Mouse (Mus musculus) cerebellum, adult 2 months (tissue): Measurements from ENCODE around the gene Stim2. TPM values are rescaled to one million over a fixed set of nuclear protein-coding genes. Genes with fewer than 3 reads are reported as not detected.

Experiments
- DNase-seq, 2 experiments: peaks; one replicate each; pipeline ENCODE4 v3.0.0; 2021
- H3K27ac ChIP-seq: fragments of 200-500 bp; 2 replicates; pipeline ENCODE4 v1.5.1; 2012; ENCODE audit warnings: low read length, control low read depth, inconsistent platforms; ENCODE audit not compliant: insufficient read depth
- H3K27me3 ChIP-seq: fragments of 200-500 bp; 2 replicates; pipeline ENCODE4 v1.6.1; 2012; ENCODE audit warnings: inconsistent platforms, mild to moderate bottlenecking, low read length, moderate library complexity; ENCODE audit not compliant: control insufficient read depth, insufficient read depth
- H3K4me1 ChIP-seq: fragments of 200-500 bp; 2 replicates; pipeline ENCODE4 v1.6.1; 2011; ENCODE audit warnings: low read length; ENCODE audit not compliant: control insufficient read depth, insufficient read depth
- H3K4me3 ChIP-seq: fragments of 200-500 bp; replicated peaks from 2 replicates; pipeline ENCODE3; 2011; ENCODE audit warnings: mild to moderate bottlenecking, low read depth, low read length, control low read depth; ENCODE audit not compliant: insufficient read depth
- CTCF ChIP-seq: fragments of 200-500 bp; IDR thresholded peaks from 2 replicates; pipeline ENCODE4 v1.5.1; 2011; ENCODE audit warnings: low read depth, mild to moderate bottlenecking, control low read depth, low read length, moderate library complexity, borderline replicate concordance; ENCODE audit not compliant: insufficient read depth
- POLR2A ChIP-seq: fragments of 200-500 bp; IDR thresholded peaks from 2 replicates; pipeline ENCODE4 v1.6.1; 2011; ENCODE audit warnings: low read length, control low read depth, borderline replicate concordance; ENCODE audit not compliant: insufficient read depth
- WGBS: fragments of 180-500 bp; shearing (Covaris S2); methylation state at CpG from one replicate; pipeline ENCODE4 v1.1.7; 2018; 5-methylcytosine and 5-hydroxymethylcytosine counted together
- polyA plus RNA-seq: library from polyadenylated mRNA; depleted of rRNA; stranded (reverse); fragments of >200 nt; gene quantifications from 2 replicates; pipeline ENCODE4 v1.2.3, GENCODE M21; 2012

The Stim2 gene
- polyA plus RNA-seq, 1 experiment, result 28.2 TPM

DNA sequence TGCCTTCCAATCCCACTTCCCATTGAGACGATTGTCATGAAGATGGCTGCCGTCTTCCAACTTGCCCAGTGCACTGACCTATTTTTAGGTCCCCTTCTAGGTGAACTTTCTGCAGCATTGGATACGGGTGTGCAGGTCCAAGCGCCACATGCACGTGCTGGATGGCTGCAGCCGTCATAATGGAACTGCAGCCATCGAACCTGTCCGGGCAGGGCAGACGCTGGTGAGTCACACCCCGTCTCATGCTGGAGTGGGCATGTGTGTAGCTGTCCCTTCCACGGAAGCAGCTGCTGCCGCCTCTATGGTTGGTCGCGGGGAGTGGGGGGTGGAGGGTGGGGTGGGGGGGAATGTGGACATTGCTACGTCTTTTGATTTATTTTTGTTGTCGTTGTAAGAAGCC is 21.8 kb upstream of the Stim2 start:
- H3K4me3 ChIP-seq, result no peak overlapping the region
- no peak for TF ChIP-seq POLR2A
- no peak for TF ChIP-seq CTCF
- DNase-seq, result no peak
- H3K4me1 ChIP-seq, result no peaks in the 10 kb centered on the region
- H3K27me3 ChIP-seq, result no peaks in the 10 kb centered on the region
- 86% methylated on average over 16 of the region's 16 CpGs for WGBS
- no peak overlapping the region for H3K27ac ChIP-seq

DNA sequence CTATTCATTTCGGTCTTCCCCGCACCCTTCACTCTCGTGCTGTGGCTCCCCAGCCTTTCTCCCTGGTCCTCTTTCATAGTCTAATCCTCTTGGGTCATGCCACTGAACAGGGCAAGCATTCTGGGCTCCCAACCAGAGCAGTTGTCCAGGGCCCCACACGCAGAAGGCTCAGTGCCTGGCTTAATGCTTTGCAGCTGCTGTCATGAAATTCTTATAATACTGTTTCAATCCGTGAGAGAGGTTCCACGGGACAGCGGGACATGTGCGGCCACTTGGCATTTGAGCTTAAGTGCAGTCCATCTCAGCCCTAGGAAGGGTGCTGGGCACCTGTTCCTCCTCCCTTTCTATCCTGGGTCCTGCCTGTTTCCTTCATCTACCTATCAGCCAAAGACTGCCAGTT is 21.2 kb upstream of the Stim2 start:
- TF ChIP-seq CTCF (no peak), POLR2A (no peak)
- Histone ChIP-seq H3K4me1 (no peaks in the 10 kb centered on the region), H3K4me3 (no peak overlapping the region), H3K27ac (no peak overlapping the region), H3K27me3 (no peaks in the 10 kb centered on the region)
- no peak for DNase-seq
- 48% methylated on average over 8 of the region's 8 CpGs for WGBS

DNA sequence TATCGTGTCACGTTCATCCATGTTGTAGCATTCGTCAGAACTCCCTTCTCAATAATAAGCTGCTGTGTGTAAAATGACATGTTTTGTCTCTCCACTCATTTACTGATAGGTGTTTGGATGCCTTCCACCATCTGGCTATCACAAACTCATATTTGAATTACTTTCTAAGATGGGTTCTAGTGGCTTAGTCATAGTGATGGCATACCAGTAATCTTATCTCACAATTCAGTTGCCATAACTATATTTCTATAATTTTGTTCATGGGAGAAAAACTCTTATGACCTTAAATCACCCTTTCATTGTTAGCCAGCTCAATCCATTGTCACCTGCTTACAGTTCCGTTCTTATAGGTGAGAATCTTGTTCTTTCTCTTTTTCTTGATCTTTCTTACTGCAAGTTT is 14.9 kb upstream of the Stim2 start:
- Histone ChIP-seq H3K4me1 (no peaks in the 10 kb centered on the region), H3K27me3 (no peaks in the 10 kb centered on the region), H3K27ac (no peak overlapping the region), H3K4me3 (no peak overlapping the region)
- no peak for DNase-seq
- 86% methylated on average over 4 of the region's 4 CpGs for WGBS
- TF ChIP-seq CTCF, result no peak

DNA sequence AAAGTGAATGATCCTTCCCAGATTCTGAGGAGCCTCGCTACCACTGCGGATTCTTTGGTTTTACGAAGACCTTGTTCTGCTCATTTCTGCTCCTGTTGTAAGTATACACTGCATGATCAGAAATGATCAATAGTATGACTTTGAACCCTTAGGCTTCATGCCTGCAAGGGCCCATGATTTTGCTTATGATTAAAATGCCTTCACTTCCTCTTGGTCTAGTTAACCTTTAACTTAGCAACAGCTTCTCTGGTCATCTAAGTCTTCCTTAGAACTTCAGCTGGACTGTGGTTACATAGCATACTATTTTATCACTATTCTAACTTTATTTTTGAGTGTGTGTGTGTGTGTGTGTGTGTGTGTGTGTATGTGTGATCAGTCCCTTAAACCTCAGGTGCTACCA is 12.7 kb upstream of the Stim2 start:
- no peak for TF ChIP-seq CTCF
- no peak for TF ChIP-seq POLR2A
- H3K4me1 ChIP-seq, result no peaks in the 10 kb centered on the region
- H3K4me3 ChIP-seq, result no peak overlapping the region
- no peak overlapping the region for H3K27ac ChIP-seq
- 97% methylated on average over 3 of the region's 3 CpGs for WGBS
- no peak for DNase-seq
- no peaks in the 10 kb centered on the region for H3K27me3 ChIP-seq

DNA sequence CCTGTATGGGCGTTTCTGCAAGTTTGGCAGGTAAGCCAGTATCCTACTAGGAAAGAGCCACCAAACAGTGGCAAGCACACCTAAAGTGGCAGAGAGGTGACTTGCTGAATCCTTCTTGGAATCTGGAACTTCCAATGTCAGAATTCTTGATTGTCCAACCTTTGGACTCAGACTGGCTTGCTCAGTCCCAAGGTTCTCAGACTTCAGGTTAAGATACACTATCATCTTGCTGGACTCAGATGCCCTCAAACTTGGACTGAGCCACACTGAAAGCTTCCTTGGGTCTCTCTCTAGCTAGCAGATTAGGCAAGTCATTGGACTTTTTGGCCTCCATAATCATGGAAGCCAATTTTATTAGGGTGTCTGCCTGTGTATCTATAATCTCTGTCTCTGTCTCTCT is 10.8 kb upstream of the Stim2 start:
- 81% methylated on average over 1 of the region's 1 CpGs for WGBS
- TF ChIP-seq POLR2A (no peak), CTCF (no peak)
- no peaks in the 10 kb centered on the region for H3K4me1 ChIP-seq
- H3K27ac ChIP-seq, result no peak overlapping the region
- no peak overlapping the region for H3K4me3 ChIP-seq
- no peak for DNase-seq
- no peaks in the 10 kb centered on the region for H3K27me3 ChIP-seq

DNA sequence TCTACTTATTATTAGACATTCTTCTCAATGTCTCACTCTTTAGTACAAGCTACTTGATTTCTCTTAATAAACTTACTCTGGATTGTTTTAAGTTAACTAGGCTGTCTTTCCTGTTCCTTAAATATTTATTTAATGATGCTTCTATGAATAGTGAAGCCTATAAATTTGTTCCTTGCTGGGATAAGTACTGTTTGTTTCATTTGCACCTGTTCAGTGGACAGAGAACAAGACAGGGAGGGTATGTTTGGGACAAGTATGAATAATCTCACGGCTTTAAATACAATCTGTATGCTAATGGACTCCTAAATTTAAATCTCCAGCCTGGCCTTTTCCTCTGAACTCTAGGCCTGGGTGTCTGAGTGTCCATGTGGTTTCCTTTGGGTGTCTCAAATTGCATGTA is 10.2 kb upstream of the Stim2 start:
- H3K4me1 ChIP-seq, result no peaks in the 10 kb centered on the region
- 71% methylated on average over 1 of the region's 1 CpGs for WGBS
- no peak overlapping the region for H3K27ac ChIP-seq
- no peak for TF ChIP-seq POLR2A
- no peak for TF ChIP-seq CTCF
- H3K27me3 ChIP-seq, result no peaks in the 10 kb centered on the region
- DNase-seq, result no peak
- no peak overlapping the region for H3K4me3 ChIP-seq

DNA sequence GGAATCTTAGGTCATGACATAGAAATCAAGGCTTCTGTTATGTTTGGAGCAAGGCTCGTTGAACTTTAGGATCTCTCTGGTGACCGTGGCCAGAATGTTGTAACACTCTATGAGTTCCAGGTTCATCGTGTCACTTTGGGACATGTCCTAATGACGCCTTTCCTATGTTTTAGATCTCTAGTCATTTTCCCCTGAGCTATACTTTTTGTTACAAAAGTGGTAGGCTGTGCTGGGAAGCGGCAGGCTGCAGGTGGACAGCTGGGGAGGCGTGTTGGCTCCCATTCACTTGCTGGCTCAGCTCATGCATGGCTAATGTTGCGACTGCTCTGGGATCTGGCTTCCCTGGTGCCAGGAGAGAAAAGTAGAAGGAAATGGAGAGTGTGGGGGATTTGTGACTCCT is 5.7 kb upstream of the Stim2 start:
- Histone ChIP-seq H3K4me1 (no peaks in the 10 kb centered on the region), H3K27ac (no peak overlapping the region), H3K27me3 (no peaks in the 10 kb centered on the region), H3K4me3 (no peak overlapping the region)
- 13% methylated on average over 7 of the region's 7 CpGs for WGBS
- TF ChIP-seq POLR2A, result no peak
- no peak for TF ChIP-seq CTCF
- peak; percentile 58 to 69 for DNase-seq

DNA sequence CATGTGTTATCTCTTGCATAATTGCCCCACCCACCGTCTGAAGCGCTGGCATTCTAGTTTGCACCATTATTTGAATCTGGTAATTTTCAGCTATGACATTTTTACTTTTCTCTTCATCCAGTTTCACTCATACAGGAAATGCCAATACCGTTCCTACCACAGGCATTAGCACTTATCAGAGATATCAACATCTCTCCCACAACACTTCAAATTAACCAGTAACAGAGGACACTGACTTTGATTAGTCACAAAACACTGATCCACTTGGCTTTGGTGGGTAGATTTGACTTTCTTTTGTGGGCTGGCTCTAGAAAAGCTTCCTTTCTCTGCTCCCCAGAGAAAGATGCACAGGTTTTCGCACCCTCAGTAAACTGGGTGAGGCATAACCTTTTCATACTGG is 3.7 kb upstream of the Stim2 start:
- DNase-seq, result no peak
- no peak overlapping the region for H3K4me3 ChIP-seq
- no peak overlapping the region for H3K27ac ChIP-seq
- H3K4me1 ChIP-seq, result no peaks in the 10 kb centered on the region
- WGBS, result 85% methylated on average over 4 of the region's 4 CpGs
- H3K27me3 ChIP-seq, result no peaks in the 10 kb centered on the region
- TF ChIP-seq POLR2A, result no peak
- TF ChIP-seq CTCF, result no peak
